Mouse (Mus musculus): ENCODE measurements around the gene Esrrg.

DNA sequence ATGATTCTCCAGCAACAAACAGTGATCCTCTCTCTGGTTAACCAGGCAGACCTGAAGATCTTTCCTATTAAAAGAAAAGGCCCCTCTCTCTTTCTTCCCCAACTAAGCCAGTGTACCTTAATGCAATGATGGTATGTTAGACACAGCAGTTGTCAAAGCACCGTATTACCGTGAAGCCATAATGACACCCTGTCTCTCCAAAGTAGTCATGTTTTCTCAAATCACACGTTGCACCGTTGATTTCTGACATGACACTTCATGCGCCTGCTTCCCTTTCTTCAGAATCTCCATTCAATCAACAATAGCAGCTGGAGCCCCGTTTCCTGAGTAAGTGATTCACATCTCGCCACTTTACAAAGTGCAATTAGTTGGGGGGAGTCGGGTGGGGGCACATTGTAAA, 427.4 kb downstream of the Esrrg start:
- no peak for TF ChIP-seq POLR2A (IDR thresholded peaks at IDR 0.05; ENCODE audit: borderline replicate concordance, insufficient read depth, low read length)
- TF ChIP-seq CTCF (IDR thresholded peaks at IDR 0.05; ENCODE audit: borderline replicate concordance, insufficient read depth, low read depth, low read length): no peak

All from cerebellum, adult 2 months (tissue).